Mouse (Mus musculus) thymus, postnatal 14 days (tissue): ENCODE measurements at regions not wholly inside any gene's neighbourhood (a gene's known extent, or its start where the extent isn't known, plus 50 kb on each side); places are given as distances from the start of the nearest gene placed in this dataset.
"Not testable (repeated sequence)": the region's sequence is repeated elsewhere in the genome, so short reads cannot be mapped to it uniquely, and the experiment has no call there.

Experiments used
- DNase-seq: peaks from one replicate; pipeline ENCODE4 v3.0.0; 2021

- DNase-seq = not testable (repeated sequence)
Measured at GRCm38 (mm10) chr13:65375273-65375672, 96.7 kb downstream of the Zfp369 start.

GRCm38 (mm10) chr13:65379411-65379810 is 100.8 kb downstream of the Zfp369 start:
- not testable (repeated sequence) for DNase-seq

GRCm38 (mm10) chr13:65414990-65415389 is 97.5 kb upstream of the Gm10139 start:
- DNase-seq = not testable (repeated sequence)

GRCm38 (mm10) chr13:65420201-65420600 is 92.3 kb upstream of the Gm10139 start:
- peak; percentile 2 for DNase-seq
